Mouse (Mus musculus) neural tube, embryonic 14.5 days (tissue): ENCODE results near the gene Bri3. TPM values are rescaled to one million over a fixed set of nuclear protein-coding genes. Genes with fewer than 3 reads are reported as not detected.

Source experiments
- ATAC-seq: fragments of 200-750 bp; cut with Nextera tagmentation; 2 replicates; pipeline ENCODE4 v1.8.0; 2017; ENCODE audit warnings: low read depth, mild to moderate bottlenecking, moderate TSS enrichment, moderate library complexity
- H3K27ac ChIP-seq: fragments of 300-500 bp; sonication (generic); 2 replicates; pipeline ENCODE4 v1.5.1; 2014; ENCODE audit warnings: low read depth, mild to moderate bottlenecking, control low read depth, low read length, moderate library complexity, mixed read lengths
- H3K27me3 ChIP-seq: fragments of 300-500 bp; sonication (generic); 2 replicates; pipeline ENCODE4 v1.6.1; 2014; ENCODE audit warnings: low read length; ENCODE audit not compliant: control insufficient read depth, insufficient read depth
- H3K36me3 ChIP-seq: fragments of 300-500 bp; sonication (generic); 2 replicates; pipeline ENCODE4 v1.6.1; 2014; ENCODE audit warnings: low read length, mixed read lengths; ENCODE audit not compliant: control insufficient read depth, insufficient read depth
- H3K4me1 ChIP-seq: fragments of 300-500 bp; sonication (generic); 2 replicates; pipeline ENCODE4 v1.6.1; 2014; ENCODE audit warnings: low read length; ENCODE audit not compliant: control insufficient read depth, insufficient read depth
- H3K4me2 ChIP-seq: fragments of 300-500 bp; sonication (generic); 2 replicates; pipeline ENCODE4 v1.6.1; 2014; ENCODE audit warnings: mild to moderate bottlenecking, low read depth, low read length, control low read depth
- H3K4me3 ChIP-seq: fragments of 300-500 bp; sonication (generic); 2 replicates; pipeline ENCODE4 v1.5.1; 2014; ENCODE audit warnings: low read depth, low read length, control low read depth, mixed read lengths
- H3K9ac ChIP-seq: fragments of 300-500 bp; sonication (generic); replicated peaks from 2 replicates; pipeline ENCODE4 v1.6.1; 2014; ENCODE audit warnings: low read depth, mild to moderate bottlenecking, control low read depth, low read length, mixed read lengths
- H3K9me3 ChIP-seq: fragments of 300-500 bp; sonication (generic); 2 replicates; pipeline ENCODE4 v1.6.1; 2016; ENCODE audit warnings: low read length; ENCODE audit not compliant: control insufficient read depth
- WGBS: fragments of 180-500 bp; shearing (Covaris S2); extraction: QIAGEN DNeasy Blood & Tissue Kit; methylation state at CpG from one replicate; pipeline ENCODE4 v1.1.7; 2014; 5-methylcytosine and 5-hydroxymethylcytosine counted together
- polyA plus RNA-seq: library from polyadenylated mRNA; unstranded; fragments of >200 nt; fragmentation: Nextera tagmentation; extraction: Ambion mirVana; gene quantifications from 2 replicates; pipeline ENCODE4 v1.2.1, GENCODE M21; 2014

Bri3 gene
- polyA plus RNA-seq, 1 experiment from 2014 or later: 114 TPM

- WGBS: 29% methylated on average over 11 of the region's 11 CpGs
- no peak overlapping the region for H3K4me3 ChIP-seq
- no peak for ATAC-seq
- H3K9ac ChIP-seq: no peak overlapping the region
- H3K27me3 ChIP-seq: no peaks in the 10 kb centered on the region
- H3K36me3 ChIP-seq: no peaks in the 10 kb centered on the region
- no peaks in the 10 kb centered on the region for H3K9me3 ChIP-seq
- H3K4me2 ChIP-seq: no peak overlapping the region
- no peak overlapping the region for H3K27ac ChIP-seq
- H3K4me1 ChIP-seq: peaks cover 14% of the 10 kb centered on the region
These were observed 18.0 kb upstream of the Bri3 start for GRCm38 (mm10) chr5:144226220-144226619.

GRCm38 (mm10) chr5:144230216-144230615 lies 14.0 kb upstream of the Bri3 start:
- no peaks in the 10 kb centered on the region for H3K4me1 ChIP-seq
- H3K36me3 ChIP-seq: no peaks in the 10 kb centered on the region
- 91% methylated on average over 7 of the region's 7 CpGs for WGBS
- no peak overlapping the region for H3K9ac ChIP-seq
- no peaks in the 10 kb centered on the region for H3K27me3 ChIP-seq
- no peak overlapping the region for H3K4me2 ChIP-seq
- no peak for ATAC-seq
- no peak overlapping the region for H3K27ac ChIP-seq
- H3K4me3 ChIP-seq: no peak overlapping the region
- H3K9me3 ChIP-seq: no peaks in the 10 kb centered on the region

GRCm38 (mm10) chr5:144231410-144231809 lies 12.8 kb upstream of the Bri3 start:
- H3K4me2 ChIP-seq: no peak overlapping the region
- no peak overlapping the region for H3K27ac ChIP-seq
- ATAC-seq: no peak
- H3K4me3 ChIP-seq: no peak overlapping the region
- H3K9ac ChIP-seq: no peak overlapping the region
- no peaks in the 10 kb centered on the region for H3K27me3 ChIP-seq
- no peaks in the 10 kb centered on the region for H3K9me3 ChIP-seq
- H3K36me3 ChIP-seq: no peaks in the 10 kb centered on the region
- 58% methylated on average over 1 of the region's 1 CpGs for WGBS
- no peaks in the 10 kb centered on the region for H3K4me1 ChIP-seq

- no peaks in the 10 kb centered on the region for H3K36me3 ChIP-seq
- no peak overlapping the region for H3K4me2 ChIP-seq
- 89% methylated on average over 5 of the region's 5 CpGs for WGBS
- no peak overlapping the region for H3K4me3 ChIP-seq
- H3K9ac ChIP-seq: no peak overlapping the region
- H3K4me1 ChIP-seq: no peaks in the 10 kb centered on the region
- no peaks in the 10 kb centered on the region for H3K9me3 ChIP-seq
- ATAC-seq: no peak
- no peak overlapping the region for H3K27ac ChIP-seq
- no peaks in the 10 kb centered on the region for H3K27me3 ChIP-seq
These were observed 11.7 kb upstream of the Bri3 start for GRCm38 (mm10) chr5:144232531-144232930.

GRCm38 (mm10) chr5:144234222-144234621 lies 10.0 kb upstream of the Bri3 start:
- H3K36me3 ChIP-seq: no peaks in the 10 kb centered on the region
- H3K9me3 ChIP-seq: no peaks in the 10 kb centered on the region
- no peak overlapping the region for H3K4me2 ChIP-seq
- no peaks in the 10 kb centered on the region for H3K4me1 ChIP-seq
- no peak overlapping the region for H3K4me3 ChIP-seq
- no peak overlapping the region for H3K27ac ChIP-seq
- no peak overlapping the region for H3K9ac ChIP-seq
- WGBS: 78% methylated on average over 6 of the region's 6 CpGs
- H3K27me3 ChIP-seq: no peaks in the 10 kb centered on the region
- ATAC-seq: no peak

- Histone ChIP-seq H3K4me3 (no peak overlapping the region), H3K9me3 (no peaks in the 10 kb centered on the region), H3K36me3 (no peaks in the 10 kb centered on the region), H3K4me2 (no peak overlapping the region), H3K27ac (no peak overlapping the region), H3K4me1 (no peaks in the 10 kb centered on the region), H3K27me3 (no peaks in the 10 kb centered on the region), H3K9ac (no peak overlapping the region)
- WGBS: 81% methylated on average over 7 of the region's 7 CpGs
- ATAC-seq: no peak
These were observed 9.5 kb upstream of the Bri3 start for GRCm38 (mm10) chr5:144234714-144235113.

- ATAC-seq: no peak
- WGBS: 76% methylated on average over 1 of the region's 1 CpGs
- Histone ChIP-seq H3K36me3 (no peaks in the 10 kb centered on the region), H3K9ac (no peak overlapping the region), H3K27me3 (no peaks in the 10 kb centered on the region), H3K27ac (no peak overlapping the region), H3K4me2 (no peak overlapping the region), H3K9me3 (no peaks in the 10 kb centered on the region), H3K4me1 (no peaks in the 10 kb centered on the region), H3K4me3 (no peak overlapping the region)
These were observed 5.3 kb upstream of the Bri3 start for GRCm38 (mm10) chr5:144238969-144239368.

GRCm38 (mm10) chr5:144245592-144245991 lies 1.4 kb downstream of the Bri3 start:
- 72% methylated on average over 2 of the region's 2 CpGs for WGBS
- Histone ChIP-seq H3K27me3 (no peaks in the 10 kb centered on the region), H3K36me3 (no peaks in the 10 kb centered on the region), H3K9ac (no peak overlapping the region), H3K4me1 (no peaks in the 10 kb centered on the region), H3K9me3 (no peaks in the 10 kb centered on the region), H3K4me3 (no peak overlapping the region), H3K4me2 (no peak overlapping the region), H3K27ac (no peak overlapping the region)
- ATAC-seq: no peak

- Histone ChIP-seq H3K27ac (no peak overlapping the region), H3K36me3 (no peaks in the 10 kb centered on the region), H3K4me1 (no peaks in the 10 kb centered on the region), H3K9ac (no peak overlapping the region), H3K9me3 (no peaks in the 10 kb centered on the region), H3K4me2 (no peak overlapping the region), H3K27me3 (no peaks in the 10 kb centered on the region), H3K4me3 (no peak overlapping the region)
- ATAC-seq: no peak
- 94% methylated on average over 7 of the region's 7 CpGs for WGBS
These were observed 2.4 kb downstream of the Bri3 start for GRCm38 (mm10) chr5:144246669-144247068.

- Histone ChIP-seq H3K9ac (no peak overlapping the region), H3K27ac (no peak overlapping the region), H3K27me3 (no peaks in the 10 kb centered on the region), H3K4me2 (no peak overlapping the region), H3K4me3 (no peak overlapping the region), H3K36me3 (no peaks in the 10 kb centered on the region), H3K9me3 (no peaks in the 10 kb centered on the region), H3K4me1 (no peaks in the 10 kb centered on the region)
- WGBS: 84% methylated on average over 10 of the region's 10 CpGs
- no peak for ATAC-seq
These were observed 3.1 kb downstream of the Bri3 start for GRCm38 (mm10) chr5:144247307-144247706.
